Mouse (Mus musculus) cerebellum, adult 9-10 months (tissue): ENCODE data around the gene Pak1.
A peak's percentile ranks its signal among the peaks of the same experiment; 100 is the strongest.

Experiments used
- DNase-seq: peaks from one replicate; pipeline ENCODE4 v3.0.0; 2022

Pak1 gene

DNA sequence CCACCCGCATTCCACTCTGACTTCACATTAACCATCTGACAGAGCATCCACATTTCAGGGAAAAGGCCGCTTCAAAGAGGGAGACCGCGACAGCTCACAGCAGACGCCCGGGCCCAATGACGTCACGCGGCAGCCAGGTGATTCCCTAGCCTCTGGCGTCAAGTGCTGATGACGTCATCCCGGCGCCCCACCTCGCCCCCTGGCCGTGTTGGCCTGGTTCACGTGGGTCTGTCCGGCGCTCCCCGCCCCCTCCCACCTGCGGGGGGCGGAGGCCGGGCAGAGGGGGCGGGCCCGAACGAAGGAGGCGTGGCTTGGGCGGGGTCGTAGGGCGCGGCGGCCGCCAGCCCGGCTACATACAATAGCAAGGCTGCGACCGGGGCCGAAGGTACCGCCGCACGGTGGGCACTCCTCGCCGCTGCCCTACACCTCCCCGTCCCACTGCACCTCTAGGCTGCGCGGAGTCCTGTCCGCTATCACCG, at the start of gene Pak1:
TSS of gene Pak1 (plus strand) at position 352 of the 479 bp plus-strand sequence.
- peak; percentile 90 for DNase-seq

DNA sequence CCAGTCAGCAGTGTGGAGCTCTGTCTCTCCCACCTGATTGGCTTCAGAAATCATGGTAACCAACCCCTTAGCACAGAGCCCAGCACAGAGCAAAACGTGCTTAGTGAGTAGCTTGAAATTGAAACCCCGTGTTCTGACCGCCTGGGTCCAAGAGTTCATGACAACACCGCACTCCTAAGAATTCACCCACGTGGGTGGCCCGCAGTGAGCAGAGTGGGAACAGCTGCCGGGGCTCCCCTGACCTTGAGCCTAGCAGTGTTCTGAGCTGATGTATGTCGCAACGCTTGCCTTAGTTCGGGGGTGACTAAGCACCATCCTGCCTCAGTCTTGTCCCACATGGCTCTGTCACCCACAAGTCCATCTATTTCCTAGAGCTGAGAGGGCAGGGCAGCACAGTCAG, 47.4 kb upstream of the Pak1 start:
- no peak for DNase-seq

DNA sequence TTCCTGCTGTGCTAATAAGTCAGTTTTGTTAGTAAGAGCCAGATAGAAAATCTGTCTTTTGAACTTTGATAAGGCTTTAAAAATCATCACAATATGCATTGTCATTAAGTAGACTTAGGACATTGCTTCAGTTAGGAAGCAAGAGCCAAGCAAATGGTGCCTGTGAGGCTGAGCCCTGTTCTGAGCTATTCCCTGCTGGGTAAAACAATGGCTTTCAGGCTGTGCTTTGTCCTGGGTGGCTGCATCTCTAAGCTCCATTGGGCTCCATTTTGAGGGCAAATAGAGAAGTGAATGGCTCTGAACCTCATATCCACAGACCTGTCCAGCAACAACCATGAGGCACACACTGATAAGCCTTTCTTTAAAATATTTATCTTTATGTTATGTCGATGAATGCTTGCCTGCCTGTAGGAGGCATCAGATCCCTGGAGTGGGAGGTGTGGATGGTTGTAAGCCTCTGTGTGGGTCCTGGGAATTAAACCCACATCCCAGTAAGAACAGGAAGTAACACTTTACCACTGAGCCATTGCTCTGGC, 46.5 kb upstream of the Pak1 start:
- DNase-seq = no peak

DNA sequence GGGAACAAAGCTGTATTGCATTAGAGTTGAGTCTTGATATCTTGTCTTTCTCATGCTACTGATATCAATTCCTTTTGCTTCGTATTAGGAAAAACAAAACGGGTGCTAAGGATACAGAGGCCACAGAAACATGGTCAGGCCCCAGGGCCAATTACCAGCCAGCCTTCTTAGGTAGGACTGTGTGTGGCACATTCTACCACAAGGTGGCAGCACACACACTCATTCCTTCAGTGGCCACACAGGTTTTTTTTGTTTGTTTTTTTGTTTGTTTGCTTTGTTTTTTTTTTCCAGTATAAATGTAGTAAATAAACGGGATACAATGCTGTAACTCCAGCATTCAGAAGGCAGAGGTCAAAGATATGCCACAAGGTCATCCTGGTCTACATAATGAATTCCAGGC, 43.0 kb upstream of the Pak1 start:
- peak; percentile 67 for DNase-seq

DNA sequence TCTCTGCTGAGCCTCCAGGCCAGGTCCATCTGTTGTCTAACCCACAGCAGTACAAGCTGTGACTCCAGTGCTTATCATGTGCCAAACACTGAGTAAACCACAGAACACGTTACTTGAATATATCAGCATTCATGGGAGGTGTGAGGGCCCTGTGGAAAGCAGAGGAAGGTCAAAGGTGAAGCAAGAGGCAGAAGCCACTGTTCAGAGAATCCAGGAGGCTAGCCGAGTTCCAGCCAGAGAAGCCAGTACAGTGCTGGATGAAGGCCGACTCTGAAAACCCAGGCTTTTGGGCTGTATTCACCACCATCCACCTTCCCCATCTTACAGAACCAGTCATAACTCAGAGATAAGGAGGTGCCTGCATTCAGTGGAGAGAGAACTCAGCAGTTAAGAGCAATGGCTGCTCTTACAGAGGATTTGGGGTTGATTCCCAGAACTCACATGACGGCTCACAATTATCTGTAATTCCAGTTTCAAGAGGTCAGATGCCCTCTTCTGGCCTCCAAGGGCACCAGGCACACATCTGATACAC, 41.1 kb upstream of the Pak1 start:
- DNase-seq = no peak

DNA sequence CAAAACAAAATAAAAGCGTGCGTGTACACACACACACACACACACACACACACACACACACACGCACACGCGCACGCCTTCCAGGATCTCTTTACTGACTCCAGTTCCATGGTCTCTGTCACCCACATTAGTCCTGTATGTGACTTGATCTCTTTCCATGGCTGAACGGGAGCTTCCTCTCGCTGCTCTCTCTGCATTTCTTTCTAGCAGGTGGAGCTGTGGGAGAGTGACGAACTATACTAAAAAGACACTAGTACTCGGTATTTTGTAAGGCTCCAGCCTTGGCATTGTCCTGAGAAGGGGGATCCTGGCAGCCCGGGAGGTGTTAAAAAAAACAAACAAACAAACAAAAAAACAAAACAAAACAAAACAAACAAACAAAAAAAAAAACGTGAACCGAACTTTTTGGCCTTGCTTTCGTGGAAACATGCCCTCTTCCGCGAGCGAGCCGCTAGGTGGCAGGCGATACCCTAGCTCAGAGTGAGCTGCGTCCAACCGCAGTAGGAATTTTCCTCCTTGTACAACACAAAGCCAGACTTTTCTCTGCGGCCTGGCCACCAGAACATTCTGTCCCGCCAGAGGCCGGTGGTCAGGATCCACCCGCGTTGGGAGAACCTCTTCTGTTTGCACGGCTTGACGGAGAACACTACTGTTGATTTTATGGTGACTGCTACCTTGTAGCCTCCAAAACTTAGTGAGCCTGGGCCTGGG, 40.4 kb upstream of the Pak1 start:
- DNase-seq = peak; percentile 83

DNA sequence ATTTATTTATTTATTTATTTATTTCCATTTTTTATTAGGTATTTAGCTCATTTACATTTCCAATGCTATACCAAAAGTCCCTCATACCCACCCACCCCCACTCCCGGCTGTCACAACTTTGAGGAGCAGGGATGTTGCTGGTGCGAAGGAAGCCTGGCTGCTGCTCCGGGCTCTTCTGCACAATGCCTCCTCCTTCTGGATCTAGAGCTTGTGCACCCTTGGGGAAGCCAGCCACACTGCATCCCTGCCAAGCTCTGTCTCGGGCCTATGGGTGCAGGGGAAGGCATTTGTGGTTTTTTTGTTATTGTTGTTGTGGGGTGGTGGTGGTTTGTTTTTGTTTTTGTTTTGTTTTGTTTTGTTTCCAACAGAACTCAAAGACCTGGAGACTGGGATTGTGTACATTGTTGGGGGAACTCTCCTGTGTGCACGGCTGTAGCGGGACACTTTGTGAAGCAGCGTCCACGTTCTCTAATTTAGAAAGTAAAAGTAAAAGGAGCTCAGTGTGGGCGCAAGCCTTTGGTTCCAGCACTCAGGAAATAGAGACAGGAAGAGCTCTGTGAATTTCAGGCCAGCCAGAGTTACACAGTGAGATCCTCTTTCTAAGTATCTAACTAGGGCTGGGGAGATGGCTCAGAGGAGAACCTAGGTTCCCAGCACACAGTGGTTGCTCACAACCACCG, 39.7 kb upstream of the Pak1 start:
- DNase-seq = no peak

DNA sequence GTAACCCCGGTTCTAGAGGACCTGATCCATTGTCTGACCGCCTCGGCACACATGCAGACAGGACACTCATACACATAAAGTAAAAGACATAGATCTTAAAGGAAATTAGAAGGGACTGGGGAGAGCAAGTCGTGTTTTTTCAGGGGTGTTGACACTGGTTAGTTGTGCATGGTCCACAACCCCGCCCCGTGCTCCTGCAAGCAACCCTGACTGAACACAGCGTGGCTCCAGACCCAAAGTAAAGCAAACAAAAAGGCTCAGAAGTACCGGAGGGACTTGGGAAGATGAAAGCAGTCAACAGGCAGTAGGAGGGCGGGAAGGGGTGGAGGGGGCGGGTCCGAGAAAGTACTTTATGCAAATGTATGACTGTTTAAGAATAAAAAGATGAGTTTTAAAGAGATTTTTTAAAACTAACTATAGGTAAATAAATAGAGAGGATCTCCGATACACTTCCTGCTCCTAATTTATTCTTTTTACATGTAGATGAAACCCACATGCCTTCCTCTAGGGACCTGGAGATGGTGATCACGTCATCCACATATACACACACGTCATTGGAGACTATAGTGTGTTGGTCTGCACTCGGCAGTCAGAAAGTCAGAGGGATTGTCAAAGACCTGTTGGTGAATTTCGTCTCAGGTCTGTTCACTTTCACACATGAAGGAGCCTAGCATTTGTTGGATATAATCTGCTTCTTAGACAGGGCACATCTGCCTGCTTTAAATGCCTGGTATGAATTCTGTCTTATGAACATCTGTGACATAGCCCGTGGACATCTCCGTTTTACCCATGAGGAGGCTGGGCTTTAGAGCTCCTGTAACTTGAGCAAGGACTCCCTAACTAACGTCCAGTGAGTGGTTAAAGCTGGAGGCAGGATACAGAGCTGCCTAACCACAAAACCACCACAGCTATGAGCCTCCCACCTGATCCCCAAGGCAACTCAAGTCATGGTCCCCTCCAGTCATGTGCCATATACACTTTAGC, 38.8 kb upstream of the Pak1 start:
- DNase-seq = no peak

DNA sequence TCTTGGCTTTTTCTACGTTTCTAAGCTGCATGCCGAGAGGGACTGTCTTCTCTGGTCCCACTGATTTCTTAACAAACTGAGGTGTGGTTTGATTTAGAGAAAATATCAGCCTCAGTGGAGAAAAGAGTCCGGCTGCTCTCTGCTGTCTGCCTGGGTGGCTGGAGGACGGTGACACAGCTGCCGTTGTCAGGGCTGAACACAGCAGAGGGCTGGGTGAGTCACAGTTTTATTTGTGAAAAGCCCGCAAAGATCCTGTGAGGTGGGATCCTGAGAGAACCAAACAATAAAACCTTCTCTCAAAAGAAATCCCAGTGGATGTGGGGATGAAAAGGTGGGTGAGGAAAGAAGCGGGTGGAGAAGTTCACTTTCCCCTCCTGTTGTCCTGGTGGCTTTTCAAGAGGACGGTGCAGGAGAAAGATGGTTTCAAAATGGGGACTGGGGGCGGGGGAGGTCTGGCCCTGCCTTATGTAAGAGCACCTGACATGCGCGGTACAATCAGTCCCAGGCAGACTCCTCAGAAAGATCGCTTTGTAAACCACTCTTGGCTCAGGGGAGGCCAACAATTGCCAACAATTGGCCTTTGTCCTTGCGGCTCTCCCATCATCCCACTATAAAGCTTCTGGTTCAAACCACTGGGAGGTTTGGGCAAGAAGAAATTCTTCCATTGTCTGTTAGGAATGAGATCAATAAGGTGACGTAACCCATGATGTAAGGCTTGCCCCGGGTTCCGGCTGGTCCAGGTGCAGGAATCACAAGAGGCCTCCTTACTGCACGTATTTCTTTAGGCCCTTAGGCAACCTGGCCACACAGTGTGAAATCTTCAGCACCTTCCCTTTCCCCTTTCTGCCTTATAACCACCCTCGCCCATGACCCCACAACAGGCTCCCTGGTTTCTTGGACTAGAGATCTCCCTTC, 31.1 kb upstream of the Pak1 start:
- peak; percentile 41 for DNase-seq

DNA sequence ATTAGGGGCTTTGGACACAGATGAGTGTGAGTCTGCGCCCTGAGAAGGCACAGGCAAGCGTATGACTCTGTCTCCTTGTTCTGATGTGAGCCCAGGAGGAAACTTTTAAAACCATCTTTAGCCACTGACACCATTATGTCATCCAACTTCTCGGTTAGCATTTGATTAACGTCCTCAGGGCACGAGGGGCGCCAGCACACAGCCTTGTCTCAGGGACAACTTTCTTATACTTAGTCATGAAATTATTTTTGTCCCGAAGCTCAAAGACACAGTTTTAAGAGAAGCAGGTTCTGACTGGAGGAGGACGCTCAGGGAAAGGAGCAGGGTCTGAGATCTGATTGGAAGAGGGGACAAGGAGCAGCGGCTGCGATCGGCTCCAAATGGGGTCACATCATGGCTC, 23.8 kb upstream of the Pak1 start:
- no peak for DNase-seq

DNA sequence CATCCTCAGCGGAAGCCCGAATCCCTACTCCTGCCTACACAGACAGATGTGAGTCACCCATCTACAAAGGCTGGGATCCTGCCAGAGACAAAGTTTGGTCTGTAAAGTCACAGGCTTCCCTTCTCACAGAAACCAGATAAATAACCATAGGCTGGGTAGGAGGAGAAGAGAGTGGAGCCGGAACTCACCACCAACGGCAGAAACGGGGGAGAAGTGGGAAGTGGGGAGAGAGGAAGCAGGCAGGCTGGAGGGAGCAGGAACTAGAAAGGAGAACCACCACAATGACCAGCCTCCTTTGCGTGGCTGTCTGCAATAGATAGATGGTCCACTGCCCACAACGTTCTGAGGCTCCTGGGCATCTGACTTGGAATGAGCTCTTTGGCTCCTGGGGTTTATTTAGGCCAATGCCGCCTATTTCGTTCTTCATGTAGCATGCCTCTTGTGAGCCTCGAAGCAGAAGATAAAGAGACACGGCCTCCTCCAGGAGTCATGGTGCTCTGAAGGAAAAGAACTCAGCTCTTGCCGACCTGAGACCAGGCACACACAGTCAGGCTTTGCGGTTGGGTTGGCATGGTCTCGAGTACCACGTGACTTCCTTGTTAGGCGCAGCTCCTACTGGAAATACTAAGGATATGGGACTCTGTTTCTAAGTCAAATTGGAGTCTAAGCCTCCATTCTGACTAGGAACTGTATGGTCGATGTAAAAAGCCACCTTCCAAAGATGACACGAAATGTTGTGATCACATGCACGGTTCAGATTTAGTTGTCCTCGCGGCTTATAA, 23.0 kb upstream of the Pak1 start:
- DNase-seq = no peak

DNA sequence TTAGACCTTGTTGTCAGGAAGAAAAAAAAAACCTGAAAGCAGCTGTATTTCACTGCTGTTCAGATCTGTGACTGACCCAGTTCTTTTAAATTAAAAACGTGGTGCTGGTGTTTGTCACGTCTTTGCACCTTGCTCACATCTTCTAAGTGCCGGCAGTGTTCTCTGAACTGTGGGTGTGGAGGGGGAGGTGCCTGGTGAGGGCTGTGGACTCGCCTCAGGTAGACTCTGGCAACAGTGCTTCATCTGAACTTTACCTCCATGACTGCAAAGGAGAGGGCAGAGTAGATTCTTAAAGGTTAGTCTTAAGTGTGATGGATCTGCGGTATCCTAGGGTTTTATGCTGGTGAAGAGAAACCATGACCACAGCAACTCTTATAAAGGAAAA, 22.4 kb upstream of the Pak1 start:
- DNase-seq = no peak

DNA sequence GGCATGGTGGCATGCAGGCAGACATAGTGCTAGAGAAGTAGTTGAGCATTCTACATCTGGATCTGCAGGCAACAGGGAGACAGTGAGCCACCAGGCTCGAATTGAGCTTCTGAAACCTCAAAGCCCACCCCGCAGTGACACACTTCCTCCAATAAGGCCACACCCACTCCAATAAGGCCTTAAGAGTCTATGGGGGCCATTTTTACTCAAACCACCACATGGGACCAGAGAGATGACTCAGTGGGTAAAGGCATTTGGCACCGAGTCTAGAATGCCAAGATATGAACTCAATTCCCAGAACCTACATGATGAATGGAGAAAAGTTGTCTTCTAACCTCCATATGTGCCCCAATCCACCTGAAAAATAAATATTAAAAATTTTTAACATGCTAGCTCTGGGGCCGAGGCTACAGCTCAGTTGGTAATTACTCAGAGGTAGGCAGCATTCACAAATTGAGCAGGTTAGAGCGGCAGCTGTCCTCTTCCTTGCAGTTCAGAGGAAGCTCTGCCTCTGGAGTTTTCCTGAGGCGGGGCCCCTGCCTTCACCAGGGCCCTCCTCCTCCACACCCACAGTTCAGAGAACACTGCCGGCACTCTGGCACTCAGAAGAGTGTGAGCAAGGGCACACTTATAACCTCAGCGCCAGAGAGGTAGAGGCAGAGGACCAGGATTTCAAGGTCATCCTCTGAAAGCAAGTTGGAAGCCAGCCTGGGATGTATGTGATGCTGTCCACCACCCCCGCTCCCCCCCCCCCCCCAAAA, 21.8 kb upstream of the Pak1 start:
- no peak for DNase-seq

DNA sequence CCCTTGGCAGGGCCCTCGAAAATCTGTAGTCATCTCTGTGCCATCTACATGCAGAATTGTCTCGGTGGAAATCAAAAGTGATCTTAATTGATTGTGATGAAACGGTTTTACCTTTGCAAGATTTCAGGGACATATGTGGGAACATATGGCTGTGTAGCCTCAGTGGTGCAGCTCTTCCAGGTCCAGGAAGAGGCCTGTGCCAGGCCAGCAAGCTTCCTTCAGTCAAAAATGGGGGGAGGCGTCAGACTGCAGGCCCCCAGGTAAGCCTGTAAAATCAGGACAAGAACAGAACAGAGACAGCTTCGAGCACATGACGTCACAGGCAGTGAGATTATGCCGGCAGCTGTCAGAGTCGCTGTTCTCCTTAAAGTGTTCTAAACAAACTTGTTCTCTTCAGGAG, 20.5 kb upstream of the Pak1 start:
- peak; percentile 62 for DNase-seq

DNA sequence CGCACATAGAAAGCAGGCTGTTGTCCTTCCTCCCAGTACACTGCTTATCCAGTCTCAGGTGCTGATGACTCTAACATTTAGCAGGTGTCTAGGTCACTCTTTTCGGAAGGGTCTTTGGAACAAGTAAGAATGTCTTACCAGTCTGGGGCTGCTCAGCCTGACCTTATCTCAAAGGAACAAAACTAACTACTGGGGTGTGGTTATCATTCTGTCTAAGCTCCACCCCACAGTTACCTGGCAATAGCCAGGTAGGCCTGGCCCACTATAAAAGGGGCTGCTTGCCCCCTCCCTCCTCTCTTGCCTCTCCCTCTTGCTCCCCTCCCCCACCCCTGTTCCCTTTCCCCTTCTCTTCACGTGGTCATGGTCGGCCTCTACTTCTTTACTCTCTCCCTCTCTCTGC, 19.3 kb upstream of the Pak1 start:
- DNase-seq = no peak

DNA sequence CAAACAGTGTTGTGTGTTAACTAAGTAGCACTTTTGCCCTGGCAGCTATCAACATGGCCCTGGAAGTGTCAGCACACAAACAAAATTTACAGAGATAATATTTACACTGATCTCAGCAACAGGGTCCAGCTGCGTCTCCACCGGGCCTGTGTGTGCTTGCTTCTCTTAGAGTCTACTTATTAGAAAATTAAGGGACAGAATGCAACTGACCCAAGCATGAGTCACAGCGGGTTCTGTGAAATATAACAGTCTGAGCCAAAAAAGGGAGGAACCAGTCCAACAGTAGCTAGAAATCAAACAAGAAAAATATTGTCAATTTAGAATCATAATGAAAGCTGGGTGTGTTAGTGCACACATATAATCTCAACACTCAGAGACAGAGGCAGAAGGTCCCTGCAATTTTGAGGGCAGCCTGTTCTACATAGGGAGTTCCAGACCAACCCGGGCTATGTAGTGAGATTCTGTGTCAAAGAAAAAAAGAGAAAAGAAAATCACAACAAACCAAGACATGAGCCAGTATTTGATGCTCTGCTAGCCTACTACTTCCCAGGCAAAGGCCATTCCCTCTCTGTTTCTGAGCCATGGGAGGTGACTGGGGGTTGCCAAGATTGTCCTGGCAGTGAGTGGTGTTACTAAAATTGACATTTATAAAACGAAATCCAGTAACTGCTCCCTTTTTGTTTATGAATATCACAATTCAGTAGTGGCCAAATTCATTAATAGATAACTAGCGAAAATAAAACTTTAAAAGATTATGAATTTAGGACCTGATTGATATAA, 17.3 kb upstream of the Pak1 start:
- DNase-seq = peak; percentile 52

DNA sequence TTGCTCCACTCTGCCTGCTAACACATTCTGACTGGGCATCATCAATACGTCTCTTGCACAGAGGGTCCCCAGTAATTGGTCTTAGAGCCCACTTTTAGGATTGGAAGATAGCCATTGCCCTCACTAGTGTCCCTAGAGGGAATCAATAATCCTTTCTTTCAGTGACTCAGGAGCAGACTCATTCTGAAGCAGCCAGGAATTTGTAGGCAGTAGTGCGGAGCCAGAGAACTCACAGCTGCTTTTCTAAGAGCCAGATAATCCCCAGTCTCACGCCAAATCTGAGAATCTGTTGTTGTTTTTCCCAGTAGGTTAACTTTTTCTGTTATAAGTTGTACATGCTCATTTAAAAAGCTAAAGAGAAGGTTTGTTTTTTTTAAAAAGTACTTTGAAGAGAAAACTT, 13.0 kb upstream of the Pak1 start:
- no peak for DNase-seq

DNA sequence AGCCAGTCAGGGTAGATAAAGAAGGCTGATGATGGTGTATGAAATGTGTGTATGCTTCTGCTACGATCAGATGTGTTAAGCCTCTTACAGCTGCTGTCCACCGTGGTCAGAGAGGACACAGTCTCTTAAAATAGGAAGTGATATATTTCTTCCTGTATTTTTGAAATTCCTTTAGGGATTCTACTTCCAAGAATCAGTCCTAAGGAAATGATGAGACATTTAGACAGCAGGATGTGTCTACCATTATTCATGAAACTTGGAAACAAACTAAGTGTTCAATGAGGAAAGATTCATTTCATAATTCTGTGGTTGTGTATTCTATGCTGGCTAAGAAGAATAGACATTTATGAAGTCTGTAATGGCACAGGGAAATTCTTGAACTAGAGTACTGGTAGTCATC, 12.4 kb upstream of the Pak1 start:
- DNase-seq = no peak

DNA sequence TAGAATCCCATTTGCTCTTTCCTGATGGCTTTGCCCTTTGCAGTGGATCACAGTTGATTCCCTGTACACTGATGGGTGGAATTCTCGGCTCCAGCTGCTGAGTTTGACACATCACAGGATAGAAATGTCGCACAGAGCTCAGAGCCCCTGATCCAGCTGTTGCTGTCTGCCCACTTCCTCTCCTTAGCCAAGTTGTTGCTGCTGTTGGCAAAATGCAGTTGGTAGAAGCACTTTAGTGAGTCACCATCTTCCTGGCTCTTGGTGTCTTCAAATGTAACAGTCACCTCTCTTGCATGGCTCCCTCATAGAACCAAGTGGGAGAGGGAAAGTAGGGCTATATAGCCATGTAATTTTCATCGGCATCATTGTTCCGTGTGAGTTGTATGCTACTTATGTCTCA, 11.2 kb upstream of the Pak1 start:
- no peak for DNase-seq
